Mouse (Mus musculus): ENCODE data around the gene Rbfox3.
A peak's percentile ranks its signal among the peaks of the same experiment; 100 is the strongest.

Gene Rbfox3

GRCm38 (mm10) chr11:118729373-118729772, 182.0 kb downstream of the Rbfox3 start:
- DNase-seq (ENCODE audit: low read depth, low spot score) = no peak

GRCm38 (mm10) chr11:118728797-118729196, 182.6 kb downstream of the Rbfox3 start:
- DNase-seq (ENCODE audit: low read depth, low spot score) = no peak

GRCm38 (mm10) chr11:118728083-118728551, 183.3 kb downstream of the Rbfox3 start:
- no peak for DNase-seq (ENCODE audit: low read depth, low spot score)

- DNase-seq (ENCODE audit: low read depth, low spot score) = no peak
These were observed 185.0 kb downstream of the Rbfox3 start for GRCm38 (mm10) chr11:118726430-118726829.

GRCm38 (mm10) chr11:118724423-118724822, 187.0 kb downstream of the Rbfox3 start:
- no peak for DNase-seq (ENCODE audit: low read depth, low spot score)

GRCm38 (mm10) chr11:118723166-118723565, 188.2 kb downstream of the Rbfox3 start:
- DNase-seq (ENCODE audit: low read depth, low spot score) = no peak

- no peak for DNase-seq (ENCODE audit: low read depth, low spot score)
These were observed 189.5 kb downstream of the Rbfox3 start for GRCm38 (mm10) chr11:118721898-118722297.

- no peak for DNase-seq (ENCODE audit: low read depth, low spot score)
These were observed 196.5 kb downstream of the Rbfox3 start for GRCm38 (mm10) chr11:118714601-118715524.

- DNase-seq (ENCODE audit: low read depth, low spot score) = no peak
These were observed 198.6 kb downstream of the Rbfox3 start for GRCm38 (mm10) chr11:118712761-118713160.

GRCm38 (mm10) chr11:118712058-118712457, 199.3 kb downstream of the Rbfox3 start:
- no peak for DNase-seq (ENCODE audit: low read depth, low spot score)

- no peak for DNase-seq (ENCODE audit: low read depth, low spot score)
These were observed 201.4 kb downstream of the Rbfox3 start for GRCm38 (mm10) chr11:118710035-118710434.

- no peak for DNase-seq (ENCODE audit: low read depth, low spot score)
These were observed 215.0 kb downstream of the Rbfox3 start for GRCm38 (mm10) chr11:118696226-118696930.

GRCm38 (mm10) chr11:118693276-118693675, 218.1 kb downstream of the Rbfox3 start:
- no peak for DNase-seq (ENCODE audit: low read depth, low spot score)

- no peak for DNase-seq (ENCODE audit: low read depth, low spot score)
These were observed 221.1 kb downstream of the Rbfox3 start for GRCm38 (mm10) chr11:118690262-118690661.

- DNase-seq (ENCODE audit: low read depth, low spot score) = peak; percentile 62
These were observed 226.0 kb downstream of the Rbfox3 start for GRCm38 (mm10) chr11:118685397-118685796.

- no peak for DNase-seq (ENCODE audit: low read depth, low spot score)
These were observed 226.7 kb downstream of the Rbfox3 start for GRCm38 (mm10) chr11:118684665-118685064.

GRCm38 (mm10) chr11:118680699-118681098, 230.7 kb downstream of the Rbfox3 start:
- DNase-seq (ENCODE audit: low read depth, low spot score) = no peak

- DNase-seq (ENCODE audit: low read depth, low spot score) = no peak
These were observed 231.5 kb downstream of the Rbfox3 start for GRCm38 (mm10) chr11:118679736-118680410.

GRCm38 (mm10) chr11:118678515-118679104, 232.8 kb downstream of the Rbfox3 start:
- DNase-seq (ENCODE audit: low read depth, low spot score) = no peak

- no peak for DNase-seq (ENCODE audit: low read depth, low spot score)
These were observed 234.1 kb downstream of the Rbfox3 start for GRCm38 (mm10) chr11:118677277-118677676.

- no peak for DNase-seq (ENCODE audit: low read depth, low spot score)
These were observed 235.0 kb downstream of the Rbfox3 start for GRCm38 (mm10) chr11:118676364-118676763.

- DNase-seq (ENCODE audit: low read depth, low spot score) = no peak
These were observed 239.4 kb downstream of the Rbfox3 start for GRCm38 (mm10) chr11:118671958-118672357.
